Mouse (Mus musculus) stomach, embryonic 15.5 days (tissue): Measurements from ENCODE around the gene Pam. TPM values are rescaled to one million over a fixed set of nuclear protein-coding genes. Genes with fewer than 3 reads are reported as not detected.

Experiments used
- ATAC-seq: fragments of 200-750 bp; cut with Nextera tagmentation; 2 replicates; pipeline ENCODE4 v1.8.0; 2017; ENCODE audit warnings: low read depth, moderate number of reproducible peaks, moderate TSS enrichment; ENCODE audit not compliant: insufficient read depth, low FRiP score
- H3K27ac ChIP-seq: fragments of 300-500 bp; sonication (generic); 2 replicates; pipeline ENCODE4 v1.5.1; 2015; ENCODE audit warnings: mild to moderate bottlenecking, inconsistent platforms
- H3K27me3 ChIP-seq: fragments of 300-500 bp; sonication (generic); replicated peaks from 2 replicates; pipeline ENCODE4 v1.6.1; 2015; ENCODE audit warnings: inconsistent platforms
- H3K36me3 ChIP-seq: fragments of 300-500 bp; sonication (generic); 2 replicates; pipeline ENCODE4 v1.6.1; 2015; ENCODE audit warnings: inconsistent platforms
- H3K4me1 ChIP-seq: fragments of 300-500 bp; sonication (generic); 2 replicates; pipeline ENCODE4 v1.6.1; 2015; ENCODE audit warnings: inconsistent platforms
- H3K4me2 ChIP-seq: fragments of 300-500 bp; sonication (generic); 2 replicates; pipeline ENCODE4 v1.6.1; 2015; ENCODE audit warnings: mild to moderate bottlenecking, inconsistent platforms
- H3K4me3 ChIP-seq: fragments of 300-500 bp; sonication (generic); replicated peaks from 2 replicates; pipeline ENCODE4 v1.5.1; 2015; ENCODE audit warnings: inconsistent platforms
- H3K9ac ChIP-seq: fragments of 300-500 bp; sonication (generic); 2 replicates; pipeline ENCODE4 v1.6.1; 2015; ENCODE audit warnings: inconsistent platforms
- H3K9me3 ChIP-seq: fragments of 300-500 bp; sonication (generic); 2 replicates; pipeline ENCODE4 v1.6.1; 2016; ENCODE audit warnings: inconsistent platforms
- WGBS: fragments of 180-500 bp; shearing (Covaris S2); methylation state at CpG from one replicate; pipeline ENCODE4 v1.1.7; 2015; 5-methylcytosine and 5-hydroxymethylcytosine counted together
- polyA plus RNA-seq: library from polyadenylated mRNA; unstranded; fragments of >200 nt; fragmentation: Nextera tagmentation; extraction: Ambion mirVana; gene quantifications from 2 replicates; pipeline ENCODE4 v1.2.1, GENCODE M21; 2015

Pam gene
- polyA plus RNA-seq, 1 experiment from 2014 or later, result 60.2 TPM

DNA sequence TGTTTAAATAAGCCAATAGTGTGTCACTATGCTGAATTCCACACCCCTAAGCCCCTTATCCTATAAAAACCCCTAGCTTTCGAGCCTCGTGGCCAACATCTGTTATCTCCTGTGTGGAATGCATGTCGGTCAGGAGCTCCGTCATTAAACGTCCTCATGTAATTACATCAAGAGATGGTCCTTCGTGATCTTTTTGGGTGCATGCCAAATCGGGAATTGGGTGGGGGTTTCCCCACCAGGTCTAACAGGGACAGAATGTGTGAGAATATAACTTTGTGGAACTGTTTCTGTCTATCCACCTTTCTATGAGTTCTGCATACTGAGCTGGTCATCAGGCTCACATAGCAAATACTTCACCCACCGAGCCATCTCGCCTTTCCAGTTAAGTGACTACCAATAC, 299.5 kb downstream of the Pam start:
- WGBS, result 69% methylated on average over 9 of the region's 9 CpGs
- no peaks in the 10 kb centered on the region for H3K4me1 ChIP-seq
- H3K27ac ChIP-seq, result no peak overlapping the region
- no peaks in the 10 kb centered on the region for H3K36me3 ChIP-seq
- H3K27me3 ChIP-seq, result no peaks in the 10 kb centered on the region
- H3K4me3 ChIP-seq, result no peak overlapping the region
- H3K9ac ChIP-seq, result no peak overlapping the region
- no peak for ATAC-seq
- no peaks in the 10 kb centered on the region for H3K9me3 ChIP-seq
- H3K4me2 ChIP-seq, result no peak overlapping the region

DNA sequence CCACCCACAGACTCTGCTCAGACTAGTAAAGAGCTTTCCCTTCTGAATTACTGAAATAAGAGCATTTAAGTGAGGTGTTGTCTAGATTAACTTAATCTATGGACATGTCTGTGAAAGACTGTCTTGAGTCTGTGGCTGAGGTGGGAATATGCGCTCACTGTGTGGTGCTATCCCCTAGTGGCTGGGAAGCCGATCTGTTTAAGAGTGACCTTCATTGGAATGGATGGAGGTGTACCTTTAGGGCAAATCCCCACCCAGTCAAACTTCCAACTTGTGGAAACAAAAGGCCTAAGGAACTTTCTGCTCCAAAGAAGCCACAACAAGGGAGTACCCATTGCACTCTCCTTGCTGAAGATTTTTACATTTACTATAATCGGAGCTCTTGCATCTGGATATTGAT, 301.3 kb downstream of the Pam start:
- ATAC-seq, result no peak
- Histone ChIP-seq H3K9me3 (no peaks in the 10 kb centered on the region), H3K4me3 (no peak overlapping the region), H3K27me3 (no peaks in the 10 kb centered on the region), H3K9ac (no peak overlapping the region), H3K36me3 (no peaks in the 10 kb centered on the region), H3K27ac (no peak overlapping the region), H3K4me1 (no peaks in the 10 kb centered on the region), H3K4me2 (no peak overlapping the region)
- 87% methylated on average over 3 of the region's 3 CpGs for WGBS

DNA sequence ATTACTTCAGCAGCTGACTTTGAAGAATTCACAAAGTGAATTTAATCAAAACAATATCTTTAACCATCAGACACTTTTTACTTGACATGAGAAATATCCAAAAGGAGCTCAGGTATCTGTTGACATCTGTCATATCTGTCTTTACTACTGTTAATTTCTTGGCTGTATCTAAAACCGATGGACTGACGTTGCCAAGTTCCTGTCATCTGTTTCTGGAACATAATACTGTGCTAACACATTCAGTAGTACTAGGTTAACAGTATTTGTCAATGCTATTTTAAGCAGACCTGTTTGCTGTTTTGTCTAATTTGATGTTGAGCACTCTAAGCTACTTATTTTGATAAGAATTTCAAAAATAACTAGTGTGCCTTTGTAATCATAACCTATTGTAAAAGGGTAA, 307.0 kb downstream of the Pam start:
- no peak for ATAC-seq
- Histone ChIP-seq H3K27ac (no peak overlapping the region), H3K9me3 (no peaks in the 10 kb centered on the region), H3K27me3 (no peaks in the 10 kb centered on the region), H3K4me3 (no peak overlapping the region), H3K36me3 (no peaks in the 10 kb centered on the region), H3K9ac (no peak overlapping the region), H3K4me2 (no peak overlapping the region), H3K4me1 (no peaks in the 10 kb centered on the region)
- 84% methylated on average over 2 of the region's 2 CpGs for WGBS

DNA sequence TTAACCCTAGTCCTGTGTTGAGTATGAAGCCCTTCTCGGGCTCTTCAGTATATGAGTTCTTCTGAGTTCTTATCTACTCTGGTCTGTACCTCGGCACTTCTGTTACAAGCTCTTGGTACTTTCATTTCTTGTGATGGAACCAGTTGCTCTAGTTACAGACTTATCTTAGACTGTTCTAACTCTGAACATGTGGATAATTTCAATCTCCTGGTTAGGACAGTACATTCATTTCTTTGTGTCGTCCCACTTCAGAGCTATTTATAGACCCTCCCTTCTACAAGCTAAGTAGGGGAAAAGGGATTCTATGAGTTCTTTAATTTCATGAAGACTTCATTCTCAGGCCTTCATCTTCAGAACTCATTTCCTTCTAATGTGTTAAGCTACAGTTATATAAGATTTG, 307.8 kb downstream of the Pam start:
- Histone ChIP-seq H3K4me1 (no peaks in the 10 kb centered on the region), H3K36me3 (no peaks in the 10 kb centered on the region), H3K4me2 (no peak overlapping the region), H3K9me3 (no peaks in the 10 kb centered on the region), H3K27ac (no peak overlapping the region), H3K27me3 (no peaks in the 10 kb centered on the region), H3K4me3 (no peak overlapping the region), H3K9ac (no peak overlapping the region)
- no peak for ATAC-seq
- 74% methylated on average over 3 of the region's 3 CpGs for WGBS

DNA sequence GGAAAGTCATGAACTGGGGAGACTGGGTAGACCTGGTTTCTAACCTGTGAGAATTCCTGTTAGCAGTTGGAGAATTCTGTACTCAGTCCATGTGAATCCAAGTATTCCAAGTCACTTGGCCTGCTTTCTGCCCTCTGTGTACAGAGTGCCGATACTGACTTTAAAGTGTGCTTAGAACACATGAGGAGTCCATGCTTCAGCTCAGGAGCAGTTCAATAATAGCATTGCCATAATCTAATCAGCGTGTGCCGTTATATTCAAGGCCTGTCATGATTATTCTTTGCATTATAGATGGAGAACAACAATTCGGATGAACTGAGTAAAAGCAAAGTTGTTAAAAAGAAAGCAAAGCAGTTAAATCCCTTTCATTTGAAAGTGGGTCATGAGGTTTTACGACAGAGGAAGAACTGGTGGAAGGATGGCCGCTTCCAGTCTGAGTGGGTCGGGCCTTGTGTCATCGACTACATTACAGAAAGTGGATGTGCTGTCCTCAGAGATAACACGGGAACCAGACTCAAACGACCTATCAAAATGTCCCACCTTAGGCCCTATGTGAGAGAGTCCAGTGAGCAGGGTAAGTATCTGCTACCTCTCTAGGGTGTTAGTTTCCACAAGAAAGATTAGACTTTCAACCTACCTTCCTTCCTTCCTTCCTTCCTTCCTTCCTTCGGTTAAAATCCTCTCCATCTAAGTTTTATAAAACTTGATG, 309.6 kb downstream of the Pam start:
- Histone ChIP-seq H3K4me2 (no peak overlapping the region), H3K4me3 (no peak overlapping the region), H3K4me1 (no peaks in the 10 kb centered on the region), H3K27ac (no peak overlapping the region), H3K27me3 (no peaks in the 10 kb centered on the region), H3K9me3 (no peaks in the 10 kb centered on the region), H3K9ac (no peak overlapping the region), H3K36me3 (no peaks in the 10 kb centered on the region)
- ATAC-seq, result peak; percentile 70; the same call in 1 of the 2 replicates
- WGBS, result 83% methylated on average over 11 of the region's 11 CpGs

DNA sequence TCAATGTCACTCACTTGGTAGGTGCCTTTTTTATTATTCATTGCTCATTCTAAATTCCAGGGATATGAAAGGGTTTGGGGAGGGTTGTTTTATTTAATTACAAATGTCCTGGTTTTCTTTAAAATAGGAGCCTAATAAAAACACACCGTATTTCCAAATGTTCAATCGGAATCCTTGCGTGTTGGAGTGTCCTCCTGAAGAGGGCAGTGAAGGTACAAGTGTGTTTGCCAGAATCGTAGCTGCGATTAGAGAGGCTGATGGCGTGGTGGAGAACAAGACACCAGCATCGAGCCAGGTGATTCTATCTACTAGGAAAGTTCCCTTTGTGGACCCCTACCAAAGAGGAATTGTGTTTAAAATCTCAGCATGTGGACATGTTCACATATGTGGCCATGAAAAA, 310.5 kb downstream of the Pam start:
- Histone ChIP-seq H3K36me3 (no peaks in the 10 kb centered on the region), H3K27ac (no peak overlapping the region), H3K27me3 (no peaks in the 10 kb centered on the region), H3K4me3 (no peak overlapping the region), H3K9ac (no peak overlapping the region), H3K4me2 (no peak overlapping the region), H3K9me3 (no peaks in the 10 kb centered on the region), H3K4me1 (no peaks in the 10 kb centered on the region)
- no peak for ATAC-seq
- WGBS, result 72% methylated on average over 7 of the region's 7 CpGs

DNA sequence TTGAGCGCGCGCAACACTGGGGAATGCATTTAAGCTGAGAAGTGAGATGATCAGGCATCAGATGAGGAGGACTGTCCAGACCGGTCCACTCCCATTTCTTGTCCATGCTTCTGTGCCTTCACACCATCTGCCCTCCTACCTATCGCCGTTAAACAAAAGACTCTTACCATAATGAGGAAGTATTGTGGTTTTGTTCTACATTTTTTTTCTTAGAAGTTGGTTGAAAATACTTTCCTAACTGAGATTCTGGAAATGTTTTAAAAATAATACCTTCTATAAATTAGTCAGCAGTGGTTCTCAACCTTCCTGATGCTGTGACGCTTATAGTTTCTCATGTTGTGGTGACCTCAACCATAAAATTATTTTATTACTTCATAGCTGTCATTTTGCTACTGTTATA, 313.8 kb downstream of the Pam start:
- H3K4me2 ChIP-seq, result no peak overlapping the region
- H3K4me3 ChIP-seq, result no peak overlapping the region
- no peaks in the 10 kb centered on the region for H3K36me3 ChIP-seq
- ATAC-seq, result no peak
- no peak overlapping the region for H3K27ac ChIP-seq
- H3K9me3 ChIP-seq, result no peaks in the 10 kb centered on the region
- H3K27me3 ChIP-seq, result no peaks in the 10 kb centered on the region
- H3K9ac ChIP-seq, result no peak overlapping the region
- H3K4me1 ChIP-seq, result no peaks in the 10 kb centered on the region
- WGBS, result 95% methylated on average over 7 of the region's 7 CpGs

DNA sequence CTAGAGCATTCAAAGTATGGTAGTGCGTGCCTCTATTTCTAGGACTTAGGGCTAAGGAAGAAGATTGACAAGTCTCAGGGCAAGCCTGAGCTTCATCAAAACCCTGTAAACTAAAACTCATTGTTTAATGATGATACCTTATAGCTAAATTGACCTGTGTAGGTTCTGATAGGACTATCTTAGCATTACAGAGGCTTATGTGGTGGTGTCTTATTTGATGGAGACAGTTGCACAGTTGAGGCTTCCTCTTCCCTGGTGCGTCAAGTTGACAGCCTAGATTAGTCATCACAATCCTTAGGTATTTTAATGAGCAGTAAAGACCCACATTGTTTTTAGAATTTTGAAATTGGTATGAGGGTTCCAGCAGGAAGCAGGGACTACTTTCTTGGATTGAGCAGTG, 321.5 kb downstream of the Pam start:
- no peaks in the 10 kb centered on the region for H3K27me3 ChIP-seq
- 84% methylated on average over 2 of the region's 2 CpGs for WGBS
- no peaks in the 10 kb centered on the region for H3K36me3 ChIP-seq
- no peak overlapping the region for H3K4me2 ChIP-seq
- no peaks in the 10 kb centered on the region for H3K4me1 ChIP-seq
- no peak overlapping the region for H3K27ac ChIP-seq
- no peak overlapping the region for H3K9ac ChIP-seq
- ATAC-seq, result no peak
- H3K4me3 ChIP-seq, result no peak overlapping the region
- no peaks in the 10 kb centered on the region for H3K9me3 ChIP-seq

DNA sequence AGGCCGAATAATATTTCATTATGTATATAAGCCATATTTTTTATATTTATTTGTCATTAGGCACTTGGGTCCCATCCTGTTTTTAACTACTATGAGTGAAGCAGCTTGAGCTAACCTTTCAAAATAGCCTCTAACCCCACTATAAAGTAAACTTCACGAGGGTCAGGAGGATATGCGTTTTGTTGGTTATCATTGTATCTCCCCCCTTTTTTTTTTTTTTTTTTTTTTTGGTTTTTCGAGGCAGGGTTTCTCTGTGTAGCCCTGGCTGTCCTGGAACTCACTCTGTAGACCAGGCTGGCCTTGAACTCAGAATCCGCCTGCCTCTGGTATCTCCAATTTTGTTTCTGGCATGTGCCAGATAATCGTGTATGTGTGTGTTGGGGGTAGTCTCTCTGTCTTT, 322.1 kb downstream of the Pam start:
- Histone ChIP-seq H3K9ac (no peak overlapping the region), H3K9me3 (no peaks in the 10 kb centered on the region), H3K36me3 (no peaks in the 10 kb centered on the region), H3K4me2 (no peak overlapping the region), H3K27me3 (no peaks in the 10 kb centered on the region), H3K27ac (no peak overlapping the region), H3K4me1 (no peaks in the 10 kb centered on the region), H3K4me3 (no peak overlapping the region)
- 85% methylated on average over 6 of the region's 6 CpGs for WGBS
- no peak for ATAC-seq

DNA sequence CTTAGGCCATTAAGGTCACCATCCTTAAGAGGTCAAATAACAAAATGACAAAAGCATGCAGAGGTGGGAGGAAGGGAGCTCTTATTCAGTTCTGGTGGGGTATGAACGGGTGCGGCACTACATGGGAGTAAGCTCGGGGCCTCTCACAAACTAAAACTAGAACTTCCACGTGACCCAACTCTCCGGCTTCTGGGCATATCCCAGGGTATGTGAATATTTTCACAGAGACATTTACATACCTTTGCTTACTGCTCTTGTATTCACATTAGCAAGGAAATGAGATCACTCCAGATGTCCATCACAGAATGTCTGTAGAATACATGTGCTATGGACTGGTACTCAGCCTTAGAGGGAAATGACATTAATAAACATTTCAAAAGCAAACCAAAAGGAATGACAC, 323.7 kb downstream of the Pam start:
- Histone ChIP-seq H3K27ac (no peak overlapping the region), H3K4me1 (0 out of 2 replicates have a peak, but pooled peaks cover 5% of the 10 kb centered on the region), H3K36me3 (no peaks in the 10 kb centered on the region), H3K4me2 (no peak overlapping the region), H3K9me3 (no peaks in the 10 kb centered on the region), H3K9ac (no peak overlapping the region), H3K4me3 (no peak overlapping the region), H3K27me3 (no peaks in the 10 kb centered on the region)
- 90% methylated on average over 5 of the region's 5 CpGs for WGBS
- no peak for ATAC-seq

DNA sequence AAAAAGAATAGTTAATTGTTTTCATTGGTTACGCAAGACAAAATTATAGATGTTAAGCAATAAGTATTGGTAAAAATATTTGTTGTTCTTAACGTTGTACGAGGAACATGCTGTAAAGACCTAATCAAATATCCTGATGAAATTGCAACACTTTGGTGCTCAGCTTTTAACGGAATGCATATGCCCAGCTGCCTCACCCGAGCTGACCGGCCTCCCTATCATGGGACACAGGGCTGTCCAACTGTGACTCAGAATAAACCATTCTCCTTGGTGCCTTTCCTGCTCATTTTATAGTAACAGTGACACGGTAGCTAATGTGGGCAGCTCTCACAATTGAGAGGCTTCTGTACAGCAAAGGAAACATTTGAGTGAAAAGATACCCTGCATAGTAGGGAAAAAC, 324.3 kb downstream of the Pam start:
- Histone ChIP-seq H3K4me2 (peak overlapping the region; percentile 11; the same call in 1 of the 2 replicates), H3K9ac (no peak overlapping the region), H3K36me3 (no peaks in the 10 kb centered on the region), H3K27ac (no peak overlapping the region), H3K4me3 (no peak overlapping the region), H3K4me1 (0 out of 2 replicates have a peak, but pooled peaks cover 5% of the 10 kb centered on the region), H3K9me3 (no peaks in the 10 kb centered on the region), H3K27me3 (no peaks in the 10 kb centered on the region)
- no peak for ATAC-seq
- 64% methylated on average over 7 of the region's 7 CpGs for WGBS

DNA sequence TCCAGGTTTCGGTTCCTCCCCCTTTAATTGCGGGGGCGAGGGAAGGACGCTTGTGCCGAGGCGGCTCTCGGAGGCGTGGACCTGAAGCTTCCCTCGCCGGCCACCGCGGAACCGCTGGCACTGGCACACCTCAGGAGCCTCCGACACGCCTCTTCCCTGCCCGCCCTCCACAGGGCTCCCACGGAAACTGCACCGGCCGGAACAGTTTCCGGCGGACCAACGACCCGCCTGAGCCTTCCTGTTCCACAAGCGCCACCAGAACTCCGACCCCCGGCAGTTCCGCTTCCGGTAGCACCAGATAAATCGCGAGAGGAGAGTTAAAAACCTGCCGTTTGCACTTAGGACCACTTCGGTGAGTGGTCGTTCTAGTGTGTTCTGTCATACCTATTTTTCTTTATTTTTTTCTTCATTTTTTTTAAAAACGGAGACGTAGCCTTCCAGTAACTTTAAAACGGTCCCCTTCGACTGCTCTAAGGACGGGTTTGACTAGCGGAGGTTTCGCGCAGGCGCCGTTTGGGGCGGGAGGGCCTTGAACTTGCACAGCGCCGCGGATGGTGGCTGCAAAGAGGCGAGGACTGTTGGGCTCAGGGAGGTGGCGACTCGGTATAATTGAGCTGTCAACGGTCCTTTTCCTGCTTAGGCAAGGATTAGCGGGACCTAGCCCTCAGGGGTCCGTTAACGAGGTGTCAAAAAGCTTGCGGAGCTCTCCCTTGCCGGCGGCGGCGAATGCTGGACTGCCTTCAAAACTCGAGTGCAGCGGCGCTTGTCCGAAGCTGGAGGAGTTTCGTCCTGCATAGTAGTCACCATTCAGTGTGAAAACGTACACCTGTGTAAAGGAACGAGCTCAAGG, 325.3 kb downstream of the Pam start, which contains the start of the genes Gin1 and Ppip5k2:
Gin1 (plus strand) TSS at position 269 of the 850 bp plus-strand sequence.
Ppip5k2 (minus strand) TSS at position 508 of the 850 bp plus-strand sequence.
- Histone ChIP-seq H3K4me1 (0 out of 2 replicates have a peak, but pooled peaks cover 5% of the 10 kb centered on the region), H3K9ac (peak within 1 kb of the TSS; percentile 84), H3K27me3 (no peaks in the 10 kb centered on the region), H3K36me3 (no peaks in the 10 kb centered on the region), H3K4me3 (peak within 1 kb of the TSS; percentile 75), H3K27ac (peak within 1 kb of the TSS; percentile 90), H3K9me3 (no peaks in the 10 kb centered on the region), H3K4me2 (peak within 1 kb of the TSS; percentile 63)
- under 1% methylated on average over 66 of the region's 66 CpGs for WGBS
- peak; percentile 99 for ATAC-seq
